Mouse (Mus musculus) midbrain, embryonic 14.5 days (tissue): ENCODE data around the gene Il1rap. TPM values are rescaled to one million over a fixed set of nuclear protein-coding genes. Genes with fewer than 3 reads are reported as not detected.
A peak's percentile ranks its signal among the peaks of the same experiment; 100 is the strongest.

Source experiments
- ATAC-seq: fragments of 200-750 bp; cut with Nextera tagmentation; 2 replicates; pipeline ENCODE4 v1.8.0; 2017; ENCODE audit warnings: moderate number of reproducible peaks, moderate library complexity; ENCODE audit not compliant: low FRiP score, low TSS enrichment
- DNase-seq: peaks from one replicate; pipeline ENCODE4 v3.0.0-alpha.2; 2015
- H3K27ac ChIP-seq: fragments of 300-500 bp; sonication (generic); replicated peaks from 2 replicates; pipeline ENCODE4 v1.5.1; 2014; ENCODE audit warnings: mild to moderate bottlenecking, low read depth, low read length, moderate library complexity
- H3K27me3 ChIP-seq: fragments of 300-500 bp; sonication (generic); 2 replicates; pipeline ENCODE4 v1.6.1; 2014; ENCODE audit warnings: low read length, control low read depth, mixed read lengths; ENCODE audit not compliant: control insufficient read depth, insufficient read depth
- H3K36me3 ChIP-seq: fragments of 300-500 bp; sonication (generic); 2 replicates; pipeline ENCODE4 v1.6.1; 2014; ENCODE audit warnings: low read length, control low read depth; ENCODE audit not compliant: control insufficient read depth, insufficient read depth
- H3K4me1 ChIP-seq: fragments of 300-500 bp; sonication (generic); 2 replicates; pipeline ENCODE4 v1.6.1; 2014; ENCODE audit warnings: mild to moderate bottlenecking, antibody characterized with exemption, low read length, control low read depth; ENCODE audit not compliant: control insufficient read depth, insufficient read depth
- H3K4me2 ChIP-seq: fragments of 300-500 bp; sonication (generic); 2 replicates; pipeline ENCODE4 v1.6.1; 2014; ENCODE audit warnings: mild to moderate bottlenecking, low read length, moderate library complexity
- H3K4me3 ChIP-seq: fragments of 300-500 bp; sonication (generic); replicated peaks from 2 replicates; pipeline ENCODE4 v1.5.1; 2014; ENCODE audit warnings: low read depth, low read length
- H3K9ac ChIP-seq: fragments of 300-500 bp; sonication (generic); replicated peaks from 2 replicates; pipeline ENCODE4 v1.6.1; 2014; ENCODE audit warnings: mild to moderate bottlenecking, low read length, moderate library complexity
- H3K9me3 ChIP-seq: fragments of 300-500 bp; sonication (generic); 2 replicates; pipeline ENCODE4 v1.6.1; 2016; ENCODE audit warnings: low read length, control low read depth, mixed read lengths; ENCODE audit not compliant: control insufficient read depth
- WGBS: fragments of 180-500 bp; shearing (Covaris S2); extraction: QIAGEN DNeasy Blood & Tissue Kit; methylation state at CpG from one replicate; pipeline ENCODE4 v1.1.7; 2014; 5-methylcytosine and 5-hydroxymethylcytosine counted together
- polyA plus RNA-seq: library from polyadenylated mRNA; unstranded; fragments of >200 nt; fragmentation: Nextera tagmentation; extraction: Ambion mirVana; gene quantifications from 2 replicates; pipeline ENCODE4 v1.2.1, GENCODE M21; 2014

Il1rap gene
- polyA plus RNA-seq, 1 experiment from 2014 or later, result 8.5 TPM

DNA sequence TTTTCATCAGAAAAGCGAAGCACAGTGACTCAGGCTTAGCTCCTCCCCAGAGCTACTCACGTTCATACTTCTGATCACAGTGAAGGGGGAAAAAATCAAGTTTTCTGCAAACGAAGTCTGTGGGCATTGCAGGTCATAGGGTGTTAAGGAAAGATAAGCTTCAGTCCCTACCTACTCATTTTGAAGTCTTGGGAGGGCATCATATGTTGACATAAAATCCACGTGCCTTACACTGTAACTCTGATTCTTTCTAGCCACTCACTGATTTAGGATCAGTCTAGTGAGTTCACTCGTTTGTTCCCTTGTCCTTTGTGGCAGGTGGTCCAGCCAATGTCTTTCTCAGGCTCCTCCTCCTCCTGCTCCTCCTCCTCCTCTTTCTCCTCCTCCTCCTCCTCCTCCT lies 17.1 kb downstream of the Il1rap start:
- no peak overlapping the region for H3K9ac ChIP-seq
- DNase-seq, result no peak
- H3K9me3 ChIP-seq, result no peaks in the 10 kb centered on the region
- H3K4me1 ChIP-seq, result no peaks in the 10 kb centered on the region
- 82% methylated on average over 5 of the region's 5 CpGs for WGBS
- H3K27ac ChIP-seq, result no peak overlapping the region
- no peak overlapping the region for H3K4me2 ChIP-seq
- H3K4me3 ChIP-seq, result no peak overlapping the region
- no peaks in the 10 kb centered on the region for H3K36me3 ChIP-seq
- ATAC-seq, result no peak
- no peaks in the 10 kb centered on the region for H3K27me3 ChIP-seq

DNA sequence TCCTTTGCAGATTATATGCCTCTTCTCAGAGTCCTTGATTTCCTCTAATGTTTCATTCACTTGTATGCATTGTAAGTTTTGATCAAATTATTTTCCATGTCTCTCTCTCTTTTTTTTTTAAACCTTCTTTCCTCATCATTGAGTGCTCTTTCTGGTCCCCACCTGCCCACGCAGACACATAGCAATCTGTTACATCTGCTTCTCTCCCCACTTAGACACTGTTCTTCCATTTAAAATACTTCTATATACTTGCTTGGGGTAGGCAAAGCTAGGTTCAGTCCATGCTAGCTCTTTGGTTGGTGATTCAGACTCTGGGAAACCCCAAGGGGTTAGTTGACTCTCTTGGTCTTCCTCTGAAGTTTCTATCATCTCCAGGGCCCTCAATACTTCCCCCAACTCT lies 20.0 kb downstream of the Il1rap start:
- H3K27ac ChIP-seq, result no peak overlapping the region
- H3K27me3 ChIP-seq, result no peaks in the 10 kb centered on the region
- H3K9ac ChIP-seq, result no peak overlapping the region
- H3K36me3 ChIP-seq, result no peaks in the 10 kb centered on the region
- no peaks in the 10 kb centered on the region for H3K9me3 ChIP-seq
- H3K4me1 ChIP-seq, result no peaks in the 10 kb centered on the region
- 98% methylated on average over 1 of the region's 1 CpGs for WGBS
- H3K4me2 ChIP-seq, result no peak overlapping the region
- H3K4me3 ChIP-seq, result no peak overlapping the region
- no peak for ATAC-seq
- no peak for DNase-seq

DNA sequence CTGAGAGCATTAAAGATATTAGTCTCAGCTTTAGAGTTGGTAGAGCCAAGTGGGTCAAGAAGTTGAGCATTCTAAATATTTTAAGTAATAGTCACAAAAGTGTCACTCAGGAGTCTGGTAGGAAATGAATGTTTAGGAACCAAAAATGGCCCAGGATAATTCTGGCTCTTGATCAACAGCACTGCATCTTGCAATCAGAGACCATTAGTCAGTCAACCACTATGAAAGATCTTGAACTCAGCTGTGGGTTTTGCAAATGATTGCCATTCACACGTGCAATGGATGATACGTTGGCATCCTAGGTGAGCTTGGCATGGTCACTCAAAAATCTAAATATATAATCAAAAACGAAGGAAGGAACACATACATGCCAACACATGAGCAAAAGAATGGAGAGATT lies 23.1 kb downstream of the Il1rap start:
- WGBS, result 92% methylated on average over 3 of the region's 3 CpGs

DNA sequence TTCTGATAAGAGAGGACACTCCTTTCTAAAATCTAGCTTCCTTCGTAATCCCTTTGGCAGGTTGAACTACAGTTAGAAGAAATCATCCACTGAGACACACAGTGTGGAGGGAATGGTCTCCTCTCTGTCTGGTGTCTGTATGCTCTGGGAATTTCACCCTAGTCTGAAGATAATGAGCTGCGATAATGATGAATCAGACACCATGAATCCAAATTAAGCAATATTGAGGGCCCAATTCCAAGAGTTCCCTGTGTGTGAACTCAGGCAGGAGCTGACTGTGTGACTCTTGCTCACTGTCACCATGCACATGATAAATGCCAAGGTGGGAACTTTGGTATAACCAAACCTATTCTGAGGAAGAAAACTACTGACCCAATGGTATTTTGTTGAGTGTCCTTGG lies 26.5 kb downstream of the Il1rap start:
- Histone ChIP-seq H3K9ac (no peak overlapping the region), H3K4me3 (no peak overlapping the region), H3K27me3 (no peaks in the 10 kb centered on the region), H3K27ac (no peak overlapping the region), H3K4me1 (0 out of 2 replicates have a peak, but pooled peaks cover 5% of the 10 kb centered on the region), H3K9me3 (no peaks in the 10 kb centered on the region), H3K4me2 (no peak overlapping the region), H3K36me3 (no peaks in the 10 kb centered on the region)
- DNase-seq (no peak), ATAC-seq (no peak)
- 97% methylated on average over 2 of the region's 2 CpGs for WGBS

More for the DNA sequence above, 23.1 kb downstream of the Il1rap start:
- Histone ChIP-seq H3K4me2 (no peak overlapping the region), H3K9me3 (no peaks in the 10 kb centered on the region), H3K9ac (no peak overlapping the region), H3K27ac (no peak overlapping the region), H3K4me1 (no peaks in the 10 kb centered on the region), H3K27me3 (no peaks in the 10 kb centered on the region), H3K36me3 (no peaks in the 10 kb centered on the region), H3K4me3 (no peak overlapping the region)
- no peak for ATAC-seq
- no peak for DNase-seq

DNA sequence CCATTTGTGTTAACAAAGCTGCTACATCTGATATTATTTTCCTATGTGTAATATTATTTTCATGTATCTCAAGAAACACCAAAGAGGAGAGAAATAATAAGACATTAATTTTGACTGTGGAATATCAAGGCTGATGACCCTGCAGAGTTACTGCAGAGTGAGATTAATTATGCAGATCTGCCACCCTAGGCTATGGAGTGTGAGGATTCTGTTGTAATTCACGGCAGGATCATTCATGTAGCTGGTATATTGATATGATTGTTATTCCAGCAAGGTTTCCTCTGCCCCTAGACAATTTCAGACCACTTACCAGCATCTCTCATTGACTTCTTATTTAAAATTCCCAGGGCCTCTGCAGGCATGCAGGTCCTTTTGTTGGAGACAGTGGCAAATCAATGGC lies 29.0 kb downstream of the Il1rap start:
- H3K9ac ChIP-seq, result no peak overlapping the region
- no peak overlapping the region for H3K4me3 ChIP-seq
- H3K4me1 ChIP-seq, result 0 out of 2 replicates have a peak, but pooled peaks cover 5% of the 10 kb centered on the region
- H3K36me3 ChIP-seq, result no peaks in the 10 kb centered on the region
- 42% methylated on average over 1 of the region's 1 CpGs for WGBS
- no peak overlapping the region for H3K27ac ChIP-seq
- no peak for ATAC-seq
- H3K4me2 ChIP-seq, result no peak overlapping the region
- no peaks in the 10 kb centered on the region for H3K27me3 ChIP-seq
- peak; percentile 31 for DNase-seq
- H3K9me3 ChIP-seq, result no peaks in the 10 kb centered on the region

DNA sequence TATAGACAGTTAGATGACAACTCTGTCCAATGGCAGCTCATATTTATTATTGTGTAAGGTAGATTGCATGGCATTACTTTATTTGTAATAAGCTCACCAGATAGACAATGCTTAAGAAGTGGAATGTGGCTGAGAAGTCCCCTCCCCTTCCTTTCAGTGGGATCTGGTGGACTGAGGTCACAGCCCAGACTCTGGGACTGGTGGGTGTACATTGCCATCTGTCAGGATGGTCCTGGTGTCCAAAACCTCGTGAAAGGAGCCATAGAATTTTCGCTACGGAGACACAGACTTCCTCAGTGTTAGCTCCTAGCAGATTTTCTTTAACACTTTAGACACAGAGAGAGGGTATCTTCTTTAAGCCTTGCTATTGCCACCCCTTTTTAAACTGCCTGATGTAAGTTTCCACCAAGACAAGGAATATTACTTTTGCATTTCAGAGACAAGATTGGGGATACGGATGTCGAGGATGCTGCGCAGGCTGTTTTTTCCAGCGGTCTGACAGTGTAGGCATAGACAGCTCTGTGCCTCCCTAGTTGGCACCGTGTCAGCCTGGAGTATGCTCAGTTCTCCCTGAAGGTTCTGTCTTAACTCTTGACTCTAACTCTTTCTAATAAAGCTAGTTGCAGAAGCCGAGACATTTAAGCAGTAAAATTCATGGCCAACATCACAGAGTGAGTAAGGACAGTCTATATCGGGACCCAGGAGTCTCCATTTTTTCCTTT lies 31.2 kb downstream of the Il1rap start:
- H3K4me3 ChIP-seq, result no peak overlapping the region
- WGBS, result 89% methylated on average over 10 of the region's 10 CpGs
- no peak overlapping the region for H3K4me2 ChIP-seq
- no peaks in the 10 kb centered on the region for H3K9me3 ChIP-seq
- DNase-seq (no peak), ATAC-seq (no peak)
- 0 out of 2 replicates have a peak, but pooled peaks cover 5% of the 10 kb centered on the region for H3K4me1 ChIP-seq
- no peak overlapping the region for H3K9ac ChIP-seq
- no peaks in the 10 kb centered on the region for H3K27me3 ChIP-seq
- no peaks in the 10 kb centered on the region for H3K36me3 ChIP-seq
- no peak overlapping the region for H3K27ac ChIP-seq

DNA sequence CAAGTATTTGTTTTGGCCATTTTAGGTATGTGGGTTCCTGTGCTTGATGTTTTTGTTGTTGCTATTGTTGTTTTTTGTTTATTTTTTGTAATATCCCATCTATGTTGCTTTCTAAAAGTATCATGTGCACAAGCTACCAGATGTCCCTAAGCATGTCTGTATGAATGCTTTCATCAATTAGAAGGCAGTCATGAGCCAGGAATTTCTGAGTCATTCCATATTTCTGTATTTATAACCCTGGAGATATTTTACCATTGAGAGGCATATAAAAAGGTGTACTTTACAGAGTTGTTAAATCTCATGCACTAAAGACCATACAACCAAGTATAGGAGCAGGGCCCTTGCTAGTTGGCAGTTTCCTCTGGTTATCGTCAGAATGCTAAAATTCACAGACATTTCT lies 41.6 kb downstream of the Il1rap start:
- H3K27ac ChIP-seq, result no peak overlapping the region
- H3K27me3 ChIP-seq, result no peaks in the 10 kb centered on the region
- H3K4me1 ChIP-seq, result no peaks in the 10 kb centered on the region
- no peaks in the 10 kb centered on the region for H3K36me3 ChIP-seq
- ATAC-seq, result no peak
- no peak overlapping the region for H3K4me2 ChIP-seq
- no peak overlapping the region for H3K4me3 ChIP-seq
- H3K9ac ChIP-seq, result no peak overlapping the region
- DNase-seq, result no peak
- no peaks in the 10 kb centered on the region for H3K9me3 ChIP-seq
- 90% methylated on average over 1 of the region's 1 CpGs for WGBS

DNA sequence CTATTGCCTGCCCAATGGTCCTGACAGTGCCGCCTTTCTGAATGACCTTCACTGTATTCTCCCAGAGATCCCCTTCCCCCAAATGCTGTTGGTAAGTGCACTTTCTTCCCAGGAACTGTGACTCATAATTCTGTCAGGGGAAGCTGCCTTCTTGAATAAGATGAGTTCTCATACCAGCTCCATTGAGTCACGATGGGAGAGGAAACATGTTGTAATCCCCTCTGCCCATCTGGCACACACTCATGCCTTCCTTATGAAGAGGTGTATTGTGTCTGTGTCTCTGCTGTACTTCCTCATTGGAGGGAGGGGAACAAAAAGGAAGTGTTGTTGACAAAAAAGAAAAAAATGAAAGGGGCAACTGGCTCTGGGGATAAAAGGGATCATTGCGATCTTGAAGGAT lies 44.6 kb downstream of the Il1rap start:
- H3K4me2 ChIP-seq, result no peak overlapping the region
- H3K4me3 ChIP-seq, result no peak overlapping the region
- no peak overlapping the region for H3K9ac ChIP-seq
- H3K36me3 ChIP-seq, result no peaks in the 10 kb centered on the region
- H3K27me3 ChIP-seq, result no peaks in the 10 kb centered on the region
- WGBS, result 86% methylated on average over 3 of the region's 3 CpGs
- H3K27ac ChIP-seq, result no peak overlapping the region
- H3K9me3 ChIP-seq, result no peaks in the 10 kb centered on the region
- no peak for ATAC-seq
- no peaks in the 10 kb centered on the region for H3K4me1 ChIP-seq
- no peak for DNase-seq

DNA sequence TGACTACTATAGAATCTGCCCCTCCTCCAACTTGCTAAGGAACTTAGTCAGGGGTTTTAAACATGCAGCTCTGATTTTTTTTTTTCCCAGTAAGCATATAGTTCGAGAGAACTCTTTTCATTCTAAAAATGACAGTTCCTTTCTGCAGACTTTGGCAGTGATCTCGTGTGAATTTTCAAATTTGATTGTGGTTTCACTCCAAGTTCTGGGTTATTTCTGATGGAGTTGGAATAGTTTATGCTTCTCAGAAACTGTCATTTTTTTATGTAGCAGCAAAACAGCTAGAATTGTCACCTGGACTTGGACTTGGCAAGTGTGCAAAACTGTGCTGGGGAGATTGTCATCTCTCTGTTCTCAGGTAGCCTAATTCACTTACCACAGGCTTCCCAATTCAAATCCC lies 53.3 kb downstream of the Il1rap start:
- no peak overlapping the region for H3K27ac ChIP-seq
- H3K4me3 ChIP-seq, result no peak overlapping the region
- ATAC-seq (no peak), DNase-seq (no peak)
- 76% methylated on average over 2 of the region's 2 CpGs for WGBS
- no peak overlapping the region for H3K9ac ChIP-seq
- H3K4me2 ChIP-seq, result no peak overlapping the region
- H3K27me3 ChIP-seq, result no peaks in the 10 kb centered on the region
- H3K9me3 ChIP-seq, result no peaks in the 10 kb centered on the region
- H3K36me3 ChIP-seq, result no peaks in the 10 kb centered on the region
- H3K4me1 ChIP-seq, result no peaks in the 10 kb centered on the region
